Mouse (Mus musculus): ENCODE data around the gene Pde1a. TPM values are rescaled to one million over a fixed set of nuclear protein-coding genes. Genes with fewer than 3 reads are reported as not detected.

Pde1a gene
- total RNA-seq, 4 experiments from 2014 or later, result 9.0 to 15.1 (median 12.7) TPM

- DNase-seq, result no peak
Observed at GRCm38 (mm10) chr2:79797444-79797843, 331.8 kb downstream of the Pde1a start.

- DNase-seq, result no peak
Observed at GRCm38 (mm10) chr2:79793186-79793585, 336.1 kb downstream of the Pde1a start.

- no peak for DNase-seq
Observed at GRCm38 (mm10) chr2:79786467-79786866, 342.8 kb downstream of the Pde1a start.

GRCm38 (mm10) chr2:79785541-79786134 is 343.6 kb downstream of the Pde1a start:
- DNase-seq, result no peak

Other genes with a start within 250 kb of the Pde1a start
- not detected for gene Prdx6b, start 163.0 kb upstream of the Pde1a start, total RNA-seq (2022)
- 10 to 100 TPM; 55.6 to 75.0 (median 65.1) TPM for gene Dnajc10, start 186.0 kb upstream of the Pde1a start, total RNA-seq (2022)

All from adrenal gland, adult 8-10 months (tissue).